Mouse (Mus musculus) forebrain, embryonic 11.5 days (tissue): ENCODE measurements around the gene Ctcfl. TPM values are rescaled to one million over a fixed set of nuclear protein-coding genes. Genes with fewer than 3 reads are reported as not detected.
"Not testable (repeated sequence)": the region's sequence is repeated elsewhere in the genome, so short reads cannot be mapped to it uniquely, and the experiment has no call there.

Source experiments
- ATAC-seq: fragments of 200-750 bp; cut with Nextera tagmentation; replicated peaks from 2 replicates; pipeline ENCODE4 v1.8.0; 2017; ENCODE audit warnings: moderate TSS enrichment; ENCODE audit not compliant: low FRiP score
- DNase-seq: peaks from one replicate; pipeline ENCODE4 v3.0.0-alpha.2; 2017; ENCODE audit warnings: low spot score
- H3K27ac ChIP-seq: fragments of 300-500 bp; sonication (generic); 2 replicates; pipeline ENCODE4 v1.5.1; 2014; ENCODE audit warnings: low read depth, low read length
- H3K27me3 ChIP-seq: fragments of 300-500 bp; sonication (generic); 2 replicates; pipeline ENCODE4 v1.6.1; 2014; ENCODE audit warnings: mild to moderate bottlenecking, low read length, mixed read lengths; ENCODE audit not compliant: control insufficient read depth, insufficient read depth
- H3K36me3 ChIP-seq: fragments of 300-500 bp; sonication (generic); 2 replicates; pipeline ENCODE4 v1.6.1; 2014; ENCODE audit warnings: mild to moderate bottlenecking, low read length, moderate library complexity, mixed read lengths; ENCODE audit not compliant: control insufficient read depth, insufficient read depth
- H3K4me1 ChIP-seq: fragments of 300-500 bp; sonication (generic); replicated peaks from 2 replicates; pipeline ENCODE4 v1.6.1; 2014; ENCODE audit warnings: low read length, mixed read lengths; ENCODE audit not compliant: control insufficient read depth, insufficient read depth
- H3K4me2 ChIP-seq: fragments of 300-500 bp; sonication (generic); 2 replicates; pipeline ENCODE4 v1.6.1; 2014; ENCODE audit warnings: low read depth, mild to moderate bottlenecking, low read length, moderate library complexity, mixed read lengths; ENCODE audit not compliant: severe bottlenecking
- H3K4me3 ChIP-seq: fragments of 300-500 bp; sonication (generic); 2 replicates; pipeline ENCODE4 v1.5.1; 2014; ENCODE audit warnings: low read depth, low read length
- H3K9ac ChIP-seq: fragments of 300-500 bp; sonication (generic); 2 replicates; pipeline ENCODE4 v1.6.1; 2014; ENCODE audit warnings: low read length
- H3K9me3 ChIP-seq: fragments of 300-500 bp; sonication (generic); 2 replicates; pipeline ENCODE4 v1.6.1; 2016; ENCODE audit warnings: low read length, mixed read lengths; ENCODE audit not compliant: control insufficient read depth
- WGBS: fragments of 180-500 bp; shearing (Covaris S2); extraction: QIAGEN DNeasy Blood & Tissue Kit; methylation state at CpG from one replicate; pipeline ENCODE4 v1.1.7; 2014; 5-methylcytosine and 5-hydroxymethylcytosine counted together
- polyA plus RNA-seq: library from polyadenylated mRNA; unstranded; fragments of >200 nt; fragmentation: Nextera tagmentation; extraction: Ambion mirVana; gene quantifications from 2 replicates; pipeline ENCODE4 v1.2.1, GENCODE M21; 2014

Gene Ctcfl
- polyA plus RNA-seq, 1 experiment from 2014 or later, result not detected

DNA sequence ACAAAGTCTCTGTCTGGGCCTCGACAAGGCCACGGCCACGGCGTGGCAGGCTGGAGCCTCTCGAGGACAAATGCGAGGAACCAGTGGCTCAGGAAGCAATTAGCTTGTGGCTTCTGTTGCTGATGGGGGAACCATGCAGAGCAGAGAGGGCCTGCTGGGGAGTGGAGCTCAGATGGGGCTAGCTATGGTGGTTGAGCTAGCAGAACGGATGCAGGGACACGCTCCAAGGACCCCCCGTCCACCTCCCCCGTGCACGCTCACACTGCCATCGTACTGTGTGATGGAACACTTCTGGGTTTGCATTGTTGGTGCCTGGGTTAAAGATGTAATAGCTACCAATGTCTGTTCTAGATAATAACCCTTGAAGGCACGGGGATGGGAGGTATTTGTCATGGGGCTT, 12.9 kb upstream of the Ctcfl start:
- WGBS, result 93% methylated on average over 13 of the region's 13 CpGs
- Histone ChIP-seq H3K27me3 (no peaks in the 10 kb centered on the region), H3K36me3 (no peaks in the 10 kb centered on the region), H3K4me3 (no peak overlapping the region), H3K4me1 (no peaks in the 10 kb centered on the region), H3K9me3 (no peaks in the 10 kb centered on the region), H3K4me2 (no peak overlapping the region), H3K27ac (no peak overlapping the region), H3K9ac (no peak overlapping the region)
- no peak for ATAC-seq
- no peak for DNase-seq

GRCm38 (mm10) chr2:173129111-173129510, 9.8 kb upstream of the Ctcfl start:
- no peaks in the 10 kb centered on the region for H3K4me1 ChIP-seq
- H3K9ac ChIP-seq, result no peak overlapping the region
- ATAC-seq (no peak), DNase-seq (no peak)
- 83% methylated on average over 2 of the region's 2 CpGs for WGBS
- H3K4me2 ChIP-seq, result no peak overlapping the region
- H3K4me3 ChIP-seq, result no peak overlapping the region
- H3K9me3 ChIP-seq, result no peaks in the 10 kb centered on the region; the same call in 1 of the 2 replicates
- no peaks in the 10 kb centered on the region for H3K27me3 ChIP-seq
- no peak overlapping the region for H3K27ac ChIP-seq
- no peaks in the 10 kb centered on the region for H3K36me3 ChIP-seq

GRCm38 (mm10) chr2:173126386-173126785, 7.1 kb upstream of the Ctcfl start:
- ATAC-seq (no peak), DNase-seq (no peak)
- H3K27me3 ChIP-seq, result no peaks in the 10 kb centered on the region
- no peaks in the 10 kb centered on the region for H3K4me1 ChIP-seq
- H3K36me3 ChIP-seq, result no peaks in the 10 kb centered on the region
- no peak overlapping the region for H3K27ac ChIP-seq
- H3K4me3 ChIP-seq, result no peak overlapping the region
- no peak overlapping the region for H3K4me2 ChIP-seq
- H3K9ac ChIP-seq, result no peak overlapping the region
- no peaks in the 10 kb centered on the region; the same call in 1 of the 2 replicates for H3K9me3 ChIP-seq
- 78% methylated on average over 4 of the region's 4 CpGs for WGBS

DNA sequence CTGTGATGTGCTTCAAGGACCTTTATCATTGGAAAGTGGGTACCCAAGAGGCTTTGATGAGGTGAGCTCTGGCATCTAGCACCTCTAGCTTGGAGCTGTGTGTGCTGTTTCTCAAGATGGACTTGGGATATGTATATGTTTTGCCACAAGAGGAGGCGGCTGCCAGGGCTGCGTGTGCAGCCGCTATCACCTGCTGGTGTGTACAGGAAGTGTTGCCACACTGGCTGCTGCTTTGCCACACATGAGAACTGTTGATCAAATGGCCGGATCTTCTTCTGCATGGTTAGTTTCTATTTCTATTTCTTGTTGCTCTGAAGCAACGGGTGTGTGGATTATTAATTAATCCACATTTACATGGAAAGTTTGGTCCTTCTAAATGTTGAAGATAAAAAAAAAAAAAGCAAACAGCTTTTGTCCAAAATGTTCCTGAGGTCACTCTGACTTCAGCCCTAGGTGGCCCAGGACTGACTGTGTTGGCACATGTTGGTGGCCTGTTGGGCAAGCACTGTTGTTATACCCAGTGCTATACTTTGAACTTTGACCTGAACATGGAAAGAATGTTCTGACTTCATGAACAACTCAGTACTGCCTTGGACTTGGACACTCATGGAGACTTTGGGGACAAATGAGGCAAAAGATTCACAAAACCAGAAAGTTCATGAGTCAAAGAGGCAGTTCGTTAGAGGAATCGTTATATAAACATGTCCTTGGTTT, 4.9 kb upstream of the Ctcfl start:
- H3K36me3 ChIP-seq, result no peaks in the 10 kb centered on the region
- H3K4me1 ChIP-seq, result no peaks in the 10 kb centered on the region
- H3K9ac ChIP-seq, result no peak overlapping the region
- no peak overlapping the region for H3K27ac ChIP-seq
- H3K27me3 ChIP-seq, result no peaks in the 10 kb centered on the region
- ATAC-seq, result no peak
- H3K4me3 ChIP-seq, result no peak overlapping the region
- no peak overlapping the region for H3K4me2 ChIP-seq
- no peak for DNase-seq
- WGBS, result 90% methylated on average over 7 of the region's 7 CpGs
- H3K9me3 ChIP-seq, result no peaks in the 10 kb centered on the region; the same call in 1 of the 2 replicates

- ATAC-seq, H3K4me2 ChIP-seq, H3K9ac ChIP-seq, H3K4me3 ChIP-seq, DNase-seq, H3K9me3 ChIP-seq, H3K27ac ChIP-seq, H3K36me3 ChIP-seq, H3K4me1 ChIP-seq, H3K27me3 ChIP-seq: not testable (repeated sequence)
- WGBS, result 69% methylated on average over 4 of the region's 4 CpGs
These were observed 792 bp upstream of the Ctcfl start for GRCm38 (mm10) chr2:173120117-173120516.

- 68% methylated on average over 3 of the region's 3 CpGs for WGBS
- H3K9ac ChIP-seq, H3K27ac ChIP-seq, H3K4me3 ChIP-seq, ATAC-seq, H3K27me3 ChIP-seq, H3K4me1 ChIP-seq, H3K4me2 ChIP-seq, H3K36me3 ChIP-seq, DNase-seq, H3K9me3 ChIP-seq: not testable (repeated sequence)
These were observed 5.5 kb downstream of the Ctcfl start for GRCm38 (mm10) chr2:173113796-173114195.

DNA sequence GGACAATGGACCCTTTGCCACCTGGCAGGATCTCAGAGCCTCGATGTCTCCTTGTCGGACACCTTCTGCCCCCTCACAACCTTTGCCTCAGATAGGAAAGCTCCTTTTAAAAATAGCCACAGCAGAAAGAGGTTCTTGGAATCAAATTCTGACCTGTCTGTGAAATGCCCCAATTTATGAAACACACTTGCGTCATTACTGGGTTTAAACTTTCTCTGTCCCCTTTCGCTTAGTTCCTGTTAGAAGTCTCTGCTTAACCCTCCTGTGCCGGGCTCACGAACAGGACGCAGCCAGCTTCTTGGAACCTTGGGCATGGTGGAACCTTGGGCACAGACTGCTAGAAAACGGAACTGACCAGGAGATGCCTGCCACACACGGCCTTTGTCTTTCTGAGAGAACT, 8.8 kb downstream of the Ctcfl start:
- no peak overlapping the region for H3K4me3 ChIP-seq
- no peaks in the 10 kb centered on the region for H3K36me3 ChIP-seq
- no peak overlapping the region for H3K9ac ChIP-seq
- no peaks in the 10 kb centered on the region; the same call in 1 of the 2 replicates for H3K4me1 ChIP-seq
- 92% methylated on average over 9 of the region's 9 CpGs for WGBS
- ATAC-seq (no peak), DNase-seq (no peak)
- H3K4me2 ChIP-seq, result no peak overlapping the region
- H3K27me3 ChIP-seq, result no peaks in the 10 kb centered on the region
- no peak overlapping the region for H3K27ac ChIP-seq
- H3K9me3 ChIP-seq, result no peaks in the 10 kb centered on the region

DNA sequence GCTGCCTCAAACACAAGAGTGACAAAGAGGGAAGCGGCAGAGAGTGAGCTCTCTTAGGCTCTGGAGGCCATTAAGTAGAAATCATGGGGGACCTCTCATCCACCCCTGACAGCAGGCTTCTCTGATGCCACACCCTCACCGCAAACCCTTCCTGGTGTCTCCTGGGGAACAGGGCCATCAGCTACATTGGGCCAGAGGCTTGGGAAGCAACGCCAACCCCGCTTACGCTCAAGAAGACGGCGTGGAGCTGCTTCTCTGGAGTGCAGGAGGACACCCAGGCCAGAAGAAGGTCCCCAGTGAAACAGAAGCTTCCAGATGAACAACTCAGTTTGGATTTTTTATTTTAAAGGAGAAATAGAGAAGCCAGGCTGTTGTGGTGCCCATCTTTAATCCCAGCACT, 9.8 kb downstream of the Ctcfl start:
- Histone ChIP-seq H3K4me3 (no peak overlapping the region), H3K4me2 (no peak overlapping the region), H3K4me1 (no peaks in the 10 kb centered on the region; the same call in 1 of the 2 replicates), H3K36me3 (no peaks in the 10 kb centered on the region), H3K27ac (no peak overlapping the region), H3K27me3 (no peaks in the 10 kb centered on the region), H3K9ac (no peak overlapping the region), H3K9me3 (no peaks in the 10 kb centered on the region)
- DNase-seq, result no peak
- WGBS, result 91% methylated on average over 7 of the region's 7 CpGs
- no peak for ATAC-seq
